Mouse (Mus musculus) left cerebral cortex, postnatal 10 days (tissue): ENCODE measurements around the gene Fam178b. TPM values are rescaled to one million over a fixed set of nuclear protein-coding genes. Genes with fewer than 3 reads are reported as not detected.

Experiments used
- DNase-seq, 2 experiments: peaks; one replicate each; pipeline ENCODE4 v3.0.0; 2021 to 2022; ENCODE audit warnings: low spot score in 2 of 2, mixed read lengths in 1 of 2; ENCODE audit errors: extremely low spot score in 1 of 2
- intact Hi-C: fragments of 180-260 bp; cut with DNase I; formaldehyde crosslinking; loops from one replicate; pipeline ENCODE4 v1.15.1; 2025
- total RNA-seq, 2 experiments: library from RNA; stranded (reverse); gene quantifications; 2 replicates each; pipeline ENCODE4 v1.2.3; 2021

Gene Fam178b
- total RNA-seq, 2 experiments from 2014 or later: 0.69 TPM; not detected in 1

DNA sequence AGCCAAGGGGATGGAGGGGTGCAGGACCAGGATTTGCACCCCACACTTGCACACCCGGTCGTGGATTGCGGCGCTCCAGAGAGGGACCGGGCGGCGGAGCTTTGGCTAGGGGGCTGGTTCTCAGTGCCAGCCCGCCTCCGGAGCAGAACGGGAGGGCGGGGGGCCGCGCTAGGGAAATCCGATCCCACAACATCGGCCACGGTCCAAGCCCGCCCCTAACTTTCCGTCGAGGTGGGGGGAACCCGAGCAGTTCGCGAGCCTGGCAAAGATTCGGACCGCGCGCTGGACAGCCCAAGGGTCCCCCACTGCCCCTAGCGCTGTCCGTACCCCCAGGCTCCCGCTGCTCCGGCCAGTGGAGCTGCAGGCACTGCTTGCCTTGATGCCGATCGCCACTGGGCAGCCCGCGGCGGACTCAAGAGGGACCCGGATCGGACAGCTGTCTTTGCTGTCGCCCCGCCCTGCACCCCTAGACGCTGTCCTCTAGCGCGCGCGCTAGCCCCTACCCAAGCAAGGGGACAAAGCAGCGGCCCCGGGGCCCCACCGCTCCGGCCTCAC lies 125.4 kb downstream of the Fam178b start:
- intact Hi-C loops: loop anchor here (5.0 kb wide), 2 partner anchors 60 to 80 kb away; no protein-coding TSS in a partner anchor
- DNase-seq: peak; percentile 70 to 94

DNA sequence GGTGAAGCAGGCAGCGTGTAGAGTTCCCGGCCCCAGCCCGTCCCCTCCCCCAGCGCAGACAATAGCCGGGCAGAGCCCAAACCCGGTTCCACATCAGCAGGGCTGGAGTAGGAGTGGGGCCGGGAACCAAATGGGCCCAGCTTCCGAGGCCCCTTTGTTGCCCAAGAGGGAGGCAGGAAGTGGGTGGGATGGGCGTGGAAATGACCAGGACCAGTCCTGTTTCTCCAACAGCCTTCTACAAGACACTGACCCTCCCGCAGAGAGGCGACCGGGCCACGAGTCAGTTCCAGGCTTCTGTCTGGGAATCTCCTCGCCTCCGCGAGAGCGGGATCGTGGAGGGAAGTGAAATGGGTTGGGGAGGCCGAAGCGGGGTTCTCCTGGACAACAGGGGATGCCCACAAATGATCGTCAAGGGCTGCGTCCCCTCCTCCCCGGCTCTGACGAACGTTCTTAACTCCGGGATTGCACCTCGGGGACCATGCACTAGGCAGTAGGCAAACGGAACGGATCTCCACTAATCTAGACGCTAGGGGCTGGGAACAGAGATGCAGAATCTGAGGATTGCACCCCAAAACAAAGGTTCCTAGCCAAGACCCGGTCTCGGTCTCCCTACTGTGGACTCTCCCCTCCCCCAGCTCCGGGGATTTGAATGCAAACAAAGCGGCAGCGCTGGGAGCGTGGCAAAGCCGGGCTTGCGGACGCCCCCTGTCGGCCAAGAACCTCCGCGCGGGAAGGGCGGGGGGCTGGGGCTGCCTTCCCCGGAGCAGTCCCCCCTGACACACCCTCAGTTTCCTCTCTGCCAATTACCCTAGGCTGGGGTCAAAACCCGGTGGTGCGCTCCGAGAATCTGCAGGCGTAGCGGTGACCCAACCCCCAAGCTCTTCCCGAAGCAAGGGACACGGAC lies 126.2 kb downstream of the Fam178b start:
- intact Hi-C loops: loop anchor here (5.0 kb wide), 2 partner anchors 60 to 80 kb away; no protein-coding TSS in a partner anchor

DNA sequence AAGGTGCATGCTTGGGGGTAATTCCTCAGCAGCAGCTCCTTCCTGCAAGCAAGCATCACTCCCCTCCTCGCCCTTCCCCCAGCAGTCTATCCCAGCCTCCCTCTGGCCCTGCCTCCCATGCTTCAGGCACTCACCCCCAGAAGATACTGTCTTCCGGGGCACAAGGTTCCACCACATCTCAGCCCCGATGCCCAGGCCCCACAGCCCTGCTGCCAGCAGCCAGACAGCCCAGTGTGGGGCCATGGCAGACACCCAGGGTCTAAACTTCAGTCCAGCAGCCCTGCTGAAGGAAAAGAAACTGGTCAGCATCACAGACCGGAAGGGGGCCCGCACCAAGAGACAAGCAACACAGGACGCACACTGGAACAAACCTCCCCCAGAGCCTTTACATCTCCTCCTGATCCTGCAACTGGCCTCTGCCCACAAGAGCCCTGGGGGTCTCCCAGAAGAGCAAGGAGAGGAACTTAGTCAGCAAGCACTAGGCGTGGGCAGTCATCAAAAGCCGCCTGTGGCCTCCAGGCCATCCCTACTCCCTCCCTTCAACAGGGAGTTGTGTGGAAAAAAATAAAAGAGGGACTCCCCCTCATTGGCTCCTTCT lies 127.1 kb downstream of the Fam178b start:
- intact Hi-C loops: loop anchor here (5.0 kb wide), 2 partner anchors 61 to 81 kb away; no protein-coding TSS in a partner anchor
- DNase-seq: peak in 1 of 2 experiments; percentile 63

More for the DNA sequence above, 126.2 kb downstream of the Fam178b start:
- DNase-seq: peak; percentile 91 to 96

DNA sequence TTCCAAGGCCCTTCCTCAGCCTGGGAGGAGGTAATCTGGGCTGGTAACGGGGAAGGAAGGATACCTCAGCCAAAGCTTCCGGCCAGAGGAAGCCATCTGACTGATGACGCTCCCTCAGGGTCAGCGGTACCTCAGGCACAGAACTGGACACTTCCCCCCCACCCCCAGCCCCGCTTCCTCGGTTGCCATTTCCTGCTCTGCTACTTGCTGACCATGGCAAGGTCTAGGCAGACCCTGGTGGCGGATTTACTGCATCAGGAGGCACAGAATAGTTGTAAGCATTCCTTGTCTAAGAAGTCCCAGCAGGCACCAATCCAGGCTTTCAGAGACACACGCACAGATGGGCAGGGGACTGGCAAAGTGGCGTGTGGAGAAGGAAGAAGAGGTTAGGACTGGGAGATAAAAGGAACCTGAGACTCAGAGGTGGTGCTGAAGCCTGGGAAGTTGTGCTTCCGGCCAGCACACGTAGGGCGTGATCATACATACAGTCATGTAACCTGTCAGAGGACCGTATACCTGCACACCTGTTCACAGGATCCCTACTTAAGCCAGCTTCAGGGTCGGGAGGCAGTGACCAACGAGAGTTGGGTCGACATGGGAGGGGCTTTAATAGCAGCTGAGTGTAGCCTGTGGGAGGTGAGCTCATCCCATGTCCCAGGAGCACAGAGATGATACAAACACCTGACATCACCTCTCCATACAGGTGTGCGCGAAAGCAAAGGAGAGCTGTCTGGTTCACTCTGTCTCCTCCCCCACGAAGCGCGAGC lies 128.2 kb downstream of the Fam178b start:
- intact Hi-C loops: loop anchor here (5.0 kb wide), 2 partner anchors 62 to 82 kb away; no protein-coding TSS in a partner anchor
- no peak for DNase-seq

DNA sequence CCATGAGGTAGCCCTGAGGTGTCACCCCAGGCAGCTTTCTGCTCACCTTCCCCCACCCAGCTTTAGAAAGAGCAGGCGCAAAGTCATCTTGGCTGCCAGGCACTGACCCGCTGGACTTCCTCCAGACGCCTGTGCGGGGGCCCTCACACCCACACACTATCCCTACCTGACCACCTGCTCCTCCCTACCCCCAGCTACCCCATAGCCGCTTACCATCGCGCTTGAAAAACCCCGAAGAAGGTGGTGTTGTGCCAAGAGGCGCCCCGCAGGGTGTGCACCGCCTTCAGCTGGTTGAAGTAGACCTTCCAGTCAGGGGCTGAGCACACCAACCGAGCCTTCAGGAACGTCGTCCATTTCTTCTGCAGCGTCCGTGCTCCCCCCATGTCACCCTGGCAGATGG lies 130.5 kb downstream of the Fam178b start:
- intact Hi-C loops: no loop called here
- no peak for DNase-seq

DNA sequence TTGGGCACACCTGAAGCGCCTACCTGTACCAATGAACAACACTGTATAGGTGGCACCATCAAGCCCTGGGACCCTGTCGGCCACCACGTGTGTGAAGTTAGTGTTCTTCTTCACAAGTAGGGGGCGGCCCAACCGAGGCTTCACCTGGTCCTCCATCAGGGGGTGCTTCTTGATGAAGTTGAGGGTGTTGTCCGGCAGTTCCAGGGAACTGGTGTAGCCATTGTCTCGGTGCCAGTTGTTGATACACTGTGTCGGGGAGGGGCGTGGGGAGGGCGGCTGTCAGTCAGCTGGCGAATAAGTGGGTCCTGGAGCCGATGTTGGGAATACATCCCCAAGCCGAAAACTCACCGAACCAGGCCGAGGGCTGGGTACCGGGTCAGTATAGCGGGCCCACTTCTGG lies 131.1 kb downstream of the Fam178b start:
- intact Hi-C loops: no loop called here
- no peak for DNase-seq

DNA sequence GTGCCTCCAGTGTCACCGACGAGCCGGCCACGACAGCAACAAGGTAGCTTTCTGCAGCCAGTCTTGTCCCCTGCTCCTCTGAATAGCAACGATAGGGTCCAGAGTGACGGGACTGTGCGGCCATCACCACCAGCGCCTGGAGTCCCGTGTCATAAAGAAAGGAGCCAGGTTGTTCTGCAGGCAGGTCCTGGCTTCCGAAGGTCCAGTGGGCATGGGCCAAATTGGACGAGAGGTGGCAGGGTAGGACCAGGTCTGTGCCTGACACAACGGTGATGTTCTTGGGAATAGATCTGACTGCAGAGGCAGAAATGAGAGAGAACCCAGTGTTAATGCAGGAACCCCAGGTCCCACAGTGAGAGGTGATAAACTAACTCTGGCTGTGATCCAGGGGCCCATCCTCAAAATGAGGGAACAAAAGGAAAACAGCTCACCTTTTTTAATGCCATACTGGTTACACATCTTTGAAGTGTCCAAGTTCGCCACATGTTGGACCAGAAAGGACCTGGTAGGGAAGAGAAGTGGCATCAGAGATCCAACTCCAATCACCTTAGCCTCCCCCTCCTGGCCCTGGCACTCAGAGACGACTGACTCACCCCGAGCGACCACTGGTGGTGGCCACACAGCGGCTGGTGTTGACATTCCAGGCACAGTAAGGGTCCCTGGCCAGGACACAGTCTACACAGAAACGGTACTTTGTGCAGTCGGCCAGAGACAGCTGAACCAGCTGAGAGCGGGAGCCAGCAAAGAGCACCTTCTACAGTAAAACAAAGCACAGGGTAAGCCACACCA lies 132.7 kb downstream of the Fam178b start:
- DNase-seq: no peak
- intact Hi-C loops: no loop called here

DNA sequence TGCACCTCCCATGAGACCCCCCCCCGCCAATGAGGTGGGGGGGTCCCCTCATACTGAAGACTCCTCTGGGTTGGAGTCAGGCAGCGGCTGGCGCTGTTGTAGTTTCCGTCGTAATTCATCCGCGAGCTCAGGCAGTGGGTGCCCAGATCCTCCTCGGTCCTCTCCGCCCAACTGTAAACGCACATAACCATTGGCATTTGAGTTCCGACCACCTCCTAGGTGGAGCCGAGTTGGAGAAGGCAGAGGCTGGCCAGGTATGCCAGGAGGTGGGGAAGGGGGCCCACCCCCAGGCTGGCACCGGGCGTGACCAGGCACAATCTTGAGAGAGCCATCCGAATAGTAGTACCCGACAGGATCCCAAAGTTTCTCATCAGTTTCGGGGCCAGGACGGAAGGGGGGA lies 133.5 kb downstream of the Fam178b start:
- intact Hi-C loops: no loop called here

DNA sequence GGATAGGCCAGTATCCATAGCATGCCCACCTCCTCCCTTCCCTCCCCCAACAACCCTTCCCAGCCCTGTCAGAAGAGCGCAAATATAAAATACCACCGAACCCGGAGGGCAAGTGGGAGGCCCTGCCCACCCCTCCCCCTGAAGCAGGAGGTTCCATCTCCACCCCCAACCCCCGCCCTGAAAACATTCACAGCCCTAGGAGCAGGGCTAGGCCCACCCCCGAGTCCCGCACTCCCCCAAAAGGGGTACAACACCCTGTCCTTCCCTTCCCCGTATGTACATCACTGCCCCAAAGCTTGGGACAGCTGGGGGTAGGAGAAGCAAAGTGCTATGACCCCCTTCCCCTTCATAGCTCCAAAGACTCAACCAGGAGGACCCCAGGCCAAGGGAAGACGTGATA lies 134.2 kb downstream of the Fam178b start:
- peak in 1 of 2 experiments; percentile 26 for DNase-seq
- intact Hi-C loops: no loop called here

More for the DNA sequence above, 133.5 kb downstream of the Fam178b start:
- no peak for DNase-seq

DNA sequence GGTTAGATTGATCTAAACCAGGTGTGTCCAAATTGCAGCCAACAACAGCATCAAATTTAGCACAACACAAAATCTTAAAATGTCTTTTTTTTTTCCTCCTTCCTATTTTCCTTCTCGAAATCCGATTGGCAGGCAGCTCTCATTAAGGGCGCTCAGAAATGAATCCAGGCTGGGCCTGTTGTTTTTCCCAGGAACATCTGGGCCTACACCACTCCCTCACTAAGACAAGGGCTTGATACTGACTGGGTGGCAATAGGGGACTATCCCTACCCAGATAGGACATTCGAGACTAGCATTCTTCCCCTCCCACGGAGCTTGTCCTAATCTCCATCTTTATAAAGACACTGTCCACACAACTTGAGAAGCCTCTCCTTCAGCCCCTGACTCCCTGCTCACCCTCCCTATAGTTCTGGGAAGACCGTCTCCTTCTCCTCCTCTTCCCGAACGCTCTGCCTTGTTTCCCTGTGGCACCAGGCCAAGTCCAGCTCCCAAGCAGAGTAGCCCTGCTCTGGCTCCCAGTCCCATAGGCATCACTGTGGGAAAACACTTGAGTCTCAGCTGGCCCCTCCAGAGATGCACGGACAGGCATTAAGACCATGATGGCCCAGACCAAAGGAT lies 134.9 kb downstream of the Fam178b start:
- intact Hi-C loops: loop anchor here (1.0 kb wide), 1 partner anchor 136 kb away; no protein-coding TSS in a partner anchor
- DNase-seq: peak in 1 of 2 experiments; percentile 80

DNA sequence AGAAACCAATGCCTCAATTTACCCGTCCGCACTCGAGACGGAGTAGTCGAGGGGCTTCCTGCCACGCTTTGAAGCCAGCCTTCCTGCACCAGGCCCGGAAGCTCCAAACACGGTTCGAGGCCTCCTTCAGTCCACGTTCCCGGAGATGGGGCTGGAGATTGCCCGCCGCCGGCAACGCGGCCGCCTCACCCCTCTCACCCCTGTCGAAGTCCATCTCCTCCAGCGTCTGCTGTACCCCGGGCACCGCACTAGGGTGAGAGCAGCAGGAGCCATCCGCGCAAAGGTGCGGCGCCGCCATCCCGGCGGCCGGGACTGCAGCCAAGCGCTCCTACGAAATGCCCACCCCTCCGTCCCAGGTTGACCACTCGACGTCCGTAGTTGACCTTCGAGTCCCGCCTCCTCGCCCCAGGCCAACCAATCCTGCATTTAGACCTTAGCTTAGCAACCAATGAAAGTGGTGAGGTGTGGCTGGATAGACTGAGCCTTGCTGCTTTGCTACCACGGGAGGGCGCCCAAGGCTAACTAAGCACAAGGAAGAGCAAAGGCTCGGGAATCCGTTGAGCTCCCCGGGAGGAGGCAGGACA lies 136.0 kb downstream of the Fam178b start, which contains the start of gene Ankrd39:
Ankrd39 (minus strand) TSS at position 558 of the 584 bp plus-strand sequence.
- intact Hi-C loops: loop anchor here (1.0 kb wide), 1 partner anchor 137 kb away; no protein-coding TSS in a partner anchor
- peak; percentile 98 for DNase-seq

DNA sequence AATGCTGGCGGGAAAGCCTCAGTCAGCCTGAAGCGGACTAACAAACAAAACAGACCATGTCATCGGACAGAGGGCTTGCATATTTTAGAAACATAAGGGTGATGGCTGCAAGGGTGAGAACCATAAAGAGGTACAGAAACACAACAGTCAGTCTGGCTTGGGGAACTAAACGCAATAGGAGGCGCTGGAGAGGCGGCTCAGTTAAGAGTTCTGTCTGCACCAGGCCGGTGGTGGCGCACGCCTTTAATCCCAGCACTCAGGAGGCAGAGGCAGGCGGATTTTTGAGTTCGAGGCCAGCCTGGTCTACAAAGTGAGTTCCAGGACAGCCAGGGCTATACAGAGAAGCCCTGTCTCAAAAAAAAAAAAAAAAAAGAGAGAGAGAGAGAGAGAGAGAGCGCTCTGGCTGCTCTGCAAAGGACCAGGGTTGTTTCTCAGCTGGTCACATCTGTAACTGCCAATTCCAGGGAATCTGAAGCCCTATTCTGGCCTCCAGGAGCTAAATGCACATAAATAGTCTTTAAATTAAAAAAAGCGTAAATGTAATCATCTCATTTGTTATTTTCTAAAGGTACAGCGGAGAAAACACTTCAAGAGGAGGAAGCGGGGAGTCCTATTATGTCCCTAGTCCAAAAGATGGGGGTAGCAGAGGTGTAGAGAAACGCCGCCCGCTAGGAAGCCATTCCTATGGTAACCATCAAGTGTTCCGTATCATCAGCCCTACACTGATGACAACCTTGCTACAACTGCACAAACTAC lies 137.0 kb downstream of the Fam178b start:
- peak in 1 of 2 experiments; percentile 45 for DNase-seq
- intact Hi-C loops: no loop called here

DNA sequence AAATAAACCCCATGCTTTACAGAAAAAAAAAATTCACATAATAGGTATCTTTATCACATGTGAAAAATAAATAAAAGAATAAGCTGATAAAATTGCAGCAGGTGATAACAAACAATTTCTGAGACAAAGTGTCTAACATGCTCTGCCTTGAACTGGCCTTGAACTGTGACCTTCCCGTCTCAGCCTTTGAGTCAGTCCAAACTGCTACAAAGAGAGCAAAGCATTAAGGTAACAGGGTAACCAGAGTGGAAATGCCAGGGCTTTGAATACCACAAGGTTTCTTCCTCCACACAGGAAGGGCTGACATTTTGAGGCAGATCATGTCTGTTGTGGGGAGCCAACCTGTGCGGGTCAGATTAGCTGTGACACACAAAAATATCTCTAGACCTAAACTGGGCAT lies 137.6 kb downstream of the Fam178b start:
- intact Hi-C loops: no loop called here
- DNase-seq: no peak

DNA sequence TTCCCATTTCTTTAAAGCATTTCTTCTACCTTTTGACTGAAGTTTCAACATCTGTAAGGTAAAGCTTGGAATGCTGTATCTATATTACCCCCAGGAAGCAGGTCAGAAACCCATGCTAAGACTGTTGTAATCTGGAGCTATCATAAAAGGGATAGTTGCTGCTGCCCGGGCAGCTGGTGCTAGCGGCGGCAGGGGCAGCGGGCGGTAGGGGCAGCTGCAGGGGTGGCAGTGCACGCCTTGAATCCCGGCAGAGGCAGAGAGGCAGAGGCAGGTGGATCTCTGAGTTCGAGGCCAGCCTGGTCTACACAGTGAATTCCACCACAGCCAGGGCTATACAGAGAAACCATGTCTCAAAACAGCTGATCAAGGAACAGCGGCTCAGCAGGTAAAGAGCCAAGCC lies 140.1 kb downstream of the Fam178b start:
- no peak for DNase-seq
- intact Hi-C loops: no loop called here

DNA sequence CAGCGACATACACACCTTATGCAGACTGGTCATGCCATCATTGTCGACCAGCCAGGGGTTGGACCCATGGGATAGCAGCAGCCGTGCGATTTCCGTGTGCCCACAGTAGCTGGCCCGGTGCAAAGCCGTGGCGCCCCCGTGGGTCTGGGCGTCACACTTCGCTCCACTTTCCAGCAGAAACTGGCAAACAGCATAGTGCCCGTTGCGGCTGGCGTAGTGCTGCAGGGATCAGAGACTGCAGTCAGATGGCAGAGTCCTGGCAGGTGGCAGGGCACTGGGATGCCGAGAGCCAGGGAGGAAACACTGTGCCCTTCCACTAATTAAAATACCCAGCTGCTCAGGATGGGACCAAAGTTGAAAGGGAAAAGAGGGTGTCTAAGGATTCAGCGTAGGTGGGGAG lies 141.1 kb downstream of the Fam178b start:
- intact Hi-C loops: no loop called here
- no peak for DNase-seq

DNA sequence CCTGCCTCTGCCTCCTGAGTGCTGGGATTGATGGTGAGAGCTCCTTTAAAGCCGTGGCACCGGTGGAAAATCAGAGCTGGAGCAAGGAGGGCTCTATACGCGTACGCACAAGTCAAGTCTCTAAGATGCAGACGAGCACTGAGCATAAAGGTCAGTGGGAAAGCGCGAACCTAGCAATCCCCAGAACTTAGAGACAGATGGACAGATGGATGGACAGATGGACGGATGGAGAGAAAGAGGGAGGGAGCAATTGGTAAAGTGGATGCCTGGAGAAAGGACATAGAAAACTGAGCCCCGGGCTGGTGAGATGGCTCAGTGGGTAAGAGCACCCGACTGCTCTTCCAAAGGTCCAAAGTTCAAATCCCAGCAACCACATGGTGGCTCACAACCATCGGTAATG lies 142.2 kb downstream of the Fam178b start:
- no peak for DNase-seq
- intact Hi-C loops: no loop called here
